Mouse (Mus musculus) lung, postnatal 0 days (tissue): ENCODE measurements around the gene Hbp1. TPM values are rescaled to one million over a fixed set of nuclear protein-coding genes. Genes with fewer than 3 reads are reported as not detected.
A peak's percentile ranks its signal among the peaks of the same experiment; 100 is the strongest.

Experiments used
- ATAC-seq: fragments of 200-750 bp; cut with Nextera tagmentation; 2 replicates; pipeline ENCODE4 v1.8.0; 2017; ENCODE audit warnings: moderate library complexity
- DNase-seq: peaks from one replicate; pipeline ENCODE4 v3.0.0-alpha.2; 2016; ENCODE audit warnings: low spot score
- H3K27ac ChIP-seq: fragments of 300-500 bp; sonication (generic); 2 replicates; pipeline ENCODE4 v1.5.1; 2014; ENCODE audit warnings: antibody characterized with exemption, mild to moderate bottlenecking, low read length, mixed read lengths
- H3K27me3 ChIP-seq: fragments of 300-500 bp; sonication (generic); replicated peaks from 2 replicates; pipeline ENCODE4 v1.6.1; 2014; ENCODE audit warnings: low read length, mixed read lengths; ENCODE audit not compliant: insufficient read depth
- H3K36me3 ChIP-seq: fragments of 300-500 bp; sonication (generic); 2 replicates; pipeline ENCODE4 v1.6.1; 2014; ENCODE audit warnings: low read length, mixed read lengths; ENCODE audit not compliant: insufficient read depth
- H3K4me1 ChIP-seq: fragments of 300-500 bp; sonication (generic); 2 replicates; pipeline ENCODE4 v1.6.1; 2014; ENCODE audit warnings: antibody characterized with exemption, low read depth, low read length, mixed read lengths; ENCODE audit not compliant: insufficient read depth
- H3K4me2 ChIP-seq: fragments of 300-500 bp; sonication (generic); replicated peaks from 2 replicates; pipeline ENCODE4 v1.6.1; 2014; ENCODE audit warnings: low read depth, mild to moderate bottlenecking, low read length, moderate library complexity, mixed read lengths
- H3K4me3 ChIP-seq: fragments of 300-500 bp; sonication (generic); 2 replicates; pipeline ENCODE4 v1.5.1; 2014; ENCODE audit warnings: low read depth, low read length
- H3K9ac ChIP-seq: fragments of 300-500 bp; sonication (generic); replicated peaks from 2 replicates; pipeline ENCODE4 v1.6.1; 2014; ENCODE audit warnings: low read depth, mild to moderate bottlenecking
- H3K9me3 ChIP-seq: fragments of 300-500 bp; sonication (generic); 2 replicates; pipeline ENCODE4 v1.6.1; 2016; ENCODE audit warnings: low read length, mixed read lengths
- CTCF ChIP-seq: IDR thresholded peaks from 2 replicates; pipeline ENCODE4 v1.5.1; 2016; ENCODE audit warnings: antibody characterized with exemption, mild to moderate bottlenecking
- EP300 ChIP-seq: IDR thresholded peaks from 2 replicates; pipeline ENCODE4 v1.6.1; 2016; ENCODE audit warnings: antibody characterized with exemption, mild to moderate bottlenecking, control low read depth
- WGBS: fragments of 180-500 bp; shearing (Covaris S2); extraction: QIAGEN DNeasy Blood & Tissue Kit; methylation state at CpG from one replicate; pipeline ENCODE4 v1.1.7; 2014; 5-methylcytosine and 5-hydroxymethylcytosine counted together
- polyA plus RNA-seq: library from polyadenylated mRNA; unstranded; fragments of >200 nt; fragmentation: Nextera tagmentation; extraction: Ambion mirVana; gene quantifications from 2 replicates; pipeline ENCODE4 v1.2.1, GENCODE M21; 2015

Hbp1 gene
- polyA plus RNA-seq, 1 experiment from 2014 or later: 168 TPM

DNA sequence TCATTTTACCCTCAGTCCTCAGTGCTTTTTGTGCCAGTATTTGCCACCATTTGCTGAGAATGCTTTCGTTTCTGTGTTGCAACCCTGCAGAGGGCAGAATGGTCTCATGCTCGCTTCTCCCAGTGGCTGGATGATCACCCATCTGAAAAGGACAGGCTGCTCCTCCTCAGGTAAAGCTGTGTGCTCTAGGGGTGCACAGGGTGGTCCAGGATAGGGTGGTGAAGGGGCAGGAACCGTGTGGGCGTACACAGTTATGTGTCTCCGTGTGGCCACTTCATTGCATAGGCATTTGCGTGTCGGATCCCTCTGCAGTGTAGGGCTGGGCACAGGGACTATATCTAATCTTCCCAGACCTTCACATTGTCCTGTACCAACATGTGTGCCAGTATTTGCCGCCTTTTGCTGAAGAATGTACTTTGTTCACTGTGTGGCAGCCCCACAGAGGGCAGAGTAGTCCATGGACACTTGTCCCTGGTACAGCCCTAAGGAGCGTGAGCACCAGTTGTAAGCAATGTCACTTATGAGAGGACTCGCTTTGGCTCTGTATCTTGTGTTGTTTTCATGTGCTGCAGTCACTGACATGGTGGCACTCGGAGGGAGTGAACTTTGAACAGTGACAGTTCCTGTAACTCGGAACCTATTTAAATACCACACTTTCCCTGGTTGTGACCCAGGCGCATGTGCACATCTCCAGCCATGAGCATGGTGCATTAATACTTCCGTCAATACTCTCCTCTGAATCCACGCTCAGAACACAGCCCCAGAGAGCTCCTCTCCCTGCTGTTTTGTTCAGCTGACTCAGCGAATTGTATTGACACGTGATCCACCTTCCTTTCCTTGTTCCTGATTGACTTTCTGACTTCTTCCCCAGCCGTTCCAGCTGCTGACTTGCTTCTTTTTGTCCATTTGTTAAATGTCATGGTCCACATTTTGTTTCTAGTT is 29.6 kb downstream of the Hbp1 start:
- H3K9ac ChIP-seq: no peak overlapping the region
- 80% methylated on average over 18 of the region's 18 CpGs for WGBS
- H3K27me3 ChIP-seq: no peaks in the 10 kb centered on the region
- DNase-seq (no peak), ATAC-seq (no peak)
- no peak overlapping the region for H3K4me2 ChIP-seq
- H3K36me3 ChIP-seq: peaks cover 17% of the 10 kb centered on the region
- TF ChIP-seq CTCF (no peak), EP300 (no peak)
- H3K9me3 ChIP-seq: no peaks in the 10 kb centered on the region
- no peak overlapping the region for H3K27ac ChIP-seq
- no peaks in the 10 kb centered on the region for H3K4me1 ChIP-seq
- H3K4me3 ChIP-seq: no peak overlapping the region

DNA sequence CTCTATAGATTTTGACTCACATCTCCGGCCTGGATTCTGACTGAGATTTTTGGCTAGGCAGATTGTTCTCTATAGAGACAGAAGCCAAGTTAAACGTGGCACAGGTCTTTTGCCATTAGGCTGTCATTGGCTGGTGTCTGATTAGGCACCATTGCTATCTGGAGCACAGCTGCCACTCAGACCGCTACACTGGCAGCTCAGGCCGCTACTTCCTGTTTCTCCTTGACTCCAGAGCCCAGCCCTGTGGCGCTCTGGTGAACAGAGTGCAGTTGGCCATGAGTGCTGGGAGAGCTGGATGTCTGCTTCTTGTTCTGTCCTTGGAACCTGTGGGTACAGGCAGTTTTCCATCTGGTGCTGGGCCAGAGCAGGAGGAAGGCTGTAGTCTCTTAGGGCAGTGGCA is 33.1 kb downstream of the Hbp1 start:
- H3K27ac ChIP-seq: no peak overlapping the region
- TF ChIP-seq EP300: no peak
- TF ChIP-seq CTCF: no peak
- no peaks in the 10 kb centered on the region for H3K9me3 ChIP-seq
- no peaks in the 10 kb centered on the region; the same call in 1 of the 2 replicates for H3K36me3 ChIP-seq
- H3K9ac ChIP-seq: no peak overlapping the region
- no peaks in the 10 kb centered on the region for H3K27me3 ChIP-seq
- DNase-seq (peak; percentile 18), ATAC-seq (peak; percentile 35; the same call in 1 of the 2 replicates)
- no peaks in the 10 kb centered on the region for H3K4me1 ChIP-seq
- no peak overlapping the region for H3K4me2 ChIP-seq
- no peak overlapping the region for H3K4me3 ChIP-seq
- WGBS: 70% methylated on average over 5 of the region's 5 CpGs

DNA sequence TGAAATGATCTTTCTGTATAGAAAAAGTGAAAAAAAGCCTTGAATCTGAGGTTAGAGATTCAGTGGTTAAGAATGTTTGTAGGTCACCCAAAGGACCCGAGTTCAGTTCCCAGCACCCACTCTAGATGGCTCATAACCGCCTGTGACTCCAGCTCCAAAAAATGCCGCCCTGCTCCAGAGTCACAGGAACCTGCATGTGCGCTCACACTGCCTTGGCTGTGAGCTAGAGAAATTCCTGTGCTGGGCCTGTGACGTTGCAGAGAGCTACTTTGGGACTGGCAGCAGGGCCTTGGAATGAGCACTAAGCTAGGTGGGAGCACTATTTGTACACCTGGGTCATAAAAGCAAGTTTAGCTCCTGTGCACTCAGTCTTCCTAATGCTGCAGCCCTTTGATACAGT is 33.6 kb downstream of the Hbp1 start:
- WGBS: 90% methylated on average over 5 of the region's 5 CpGs
- DNase-seq (no peak), ATAC-seq (no peak)
- Histone ChIP-seq H3K27ac (no peak overlapping the region), H3K9ac (no peak overlapping the region), H3K4me2 (no peak overlapping the region), H3K4me3 (no peak overlapping the region), H3K36me3 (no peaks in the 10 kb centered on the region; the same call in 1 of the 2 replicates), H3K9me3 (no peaks in the 10 kb centered on the region), H3K4me1 (no peaks in the 10 kb centered on the region), H3K27me3 (no peaks in the 10 kb centered on the region)
- no peak for TF ChIP-seq CTCF
- no peak for TF ChIP-seq EP300

DNA sequence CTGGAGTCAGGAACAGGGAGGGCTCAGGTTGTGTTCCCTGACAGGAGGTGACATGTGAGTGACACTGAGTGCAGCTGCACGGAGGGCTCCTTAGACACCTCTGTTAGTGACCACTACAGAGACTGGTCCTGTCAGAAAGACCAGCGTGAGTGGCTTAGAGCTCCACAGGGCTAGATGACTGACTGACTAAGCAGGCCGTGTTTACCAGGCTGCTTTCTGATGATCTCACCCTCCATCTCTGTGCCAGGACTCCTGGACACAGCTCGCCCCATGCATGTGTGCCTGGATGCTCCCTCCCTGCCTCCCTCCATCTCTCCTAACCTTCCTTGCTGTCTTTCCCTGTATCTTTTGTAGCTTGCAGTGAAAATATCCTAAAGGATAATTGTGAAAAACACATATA is 36.7 kb downstream of the Hbp1 start:
- H3K9ac ChIP-seq: no peak overlapping the region
- peak; percentile 60 for ATAC-seq
- H3K4me1 ChIP-seq: no peaks in the 10 kb centered on the region
- no peak for DNase-seq
- H3K4me3 ChIP-seq: no peak overlapping the region
- no peaks in the 10 kb centered on the region for H3K36me3 ChIP-seq
- H3K27me3 ChIP-seq: no peaks in the 10 kb centered on the region
- no peaks in the 10 kb centered on the region for H3K9me3 ChIP-seq
- TF ChIP-seq CTCF (no peak), EP300 (no peak)
- no peak overlapping the region for H3K27ac ChIP-seq
- no peak overlapping the region for H3K4me2 ChIP-seq
- 42% methylated on average over 4 of the region's 4 CpGs for WGBS

DNA sequence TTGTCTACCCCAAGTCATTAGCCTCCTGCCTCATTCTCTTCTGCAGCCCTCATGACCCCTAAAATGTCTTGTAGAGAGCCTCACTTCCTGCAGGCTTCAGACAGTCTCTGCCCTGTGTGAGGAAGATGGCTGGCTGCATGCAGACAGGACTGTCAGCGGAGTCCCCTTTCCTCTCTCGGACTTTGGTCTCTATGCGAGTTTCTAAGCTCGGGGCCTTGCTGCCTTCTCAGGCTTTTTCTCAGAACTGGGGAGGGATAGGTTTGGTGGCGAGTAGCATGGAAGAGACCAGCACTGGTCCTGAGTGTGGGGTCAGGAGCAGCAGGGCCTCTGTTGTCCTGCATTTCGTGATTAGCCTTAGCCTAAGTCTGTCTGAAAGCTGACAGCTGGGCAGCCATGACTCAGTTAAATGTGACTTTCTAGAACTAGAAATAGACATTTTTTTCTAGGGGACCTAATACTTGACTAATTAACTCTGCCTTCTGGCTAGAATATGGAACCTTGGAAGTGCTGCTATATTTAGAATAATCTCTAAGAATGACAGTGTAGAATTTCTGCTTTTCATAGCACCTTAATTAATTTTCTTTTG is 37.3 kb downstream of the Hbp1 start:
- ATAC-seq: no peak

DNA sequence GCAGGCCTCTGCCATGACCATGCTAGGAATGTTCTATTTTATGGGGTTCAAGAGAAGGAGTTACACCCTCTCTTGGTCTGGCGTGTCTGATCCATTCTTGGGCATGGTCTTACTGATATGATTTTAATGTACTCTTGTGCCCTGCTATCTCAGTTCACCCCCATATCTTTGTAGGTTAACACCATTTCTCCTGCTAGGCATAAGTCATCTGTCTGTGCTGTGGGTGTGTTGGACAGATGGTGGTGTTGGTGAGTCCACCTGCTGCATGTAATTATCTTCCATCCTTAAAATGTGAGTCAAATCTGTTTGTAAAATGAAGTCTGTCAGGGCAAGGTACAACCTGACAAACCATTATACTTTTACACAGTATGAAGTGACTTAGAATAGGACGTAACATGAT is 42.9 kb downstream of the Hbp1 start:
- Histone ChIP-seq H3K27ac (no peak overlapping the region), H3K36me3 (no peaks in the 10 kb centered on the region), H3K9ac (no peak overlapping the region), H3K4me3 (no peak overlapping the region), H3K4me1 (no peaks in the 10 kb centered on the region), H3K9me3 (no peaks in the 10 kb centered on the region), H3K4me2 (no peak overlapping the region), H3K27me3 (no peaks in the 10 kb centered on the region)
- WGBS: 95% methylated on average over 2 of the region's 2 CpGs
- no peak for DNase-seq
- TF ChIP-seq EP300: no peak
- TF ChIP-seq CTCF: no peak
- ATAC-seq: no peak

More for the DNA sequence above, 37.3 kb downstream of the Hbp1 start:
- H3K27ac ChIP-seq: no peak overlapping the region
- no peak overlapping the region for H3K4me3 ChIP-seq
- WGBS: 74% methylated on average over 6 of the region's 6 CpGs
- no peaks in the 10 kb centered on the region for H3K27me3 ChIP-seq
- H3K4me2 ChIP-seq: no peak overlapping the region
- H3K9me3 ChIP-seq: no peaks in the 10 kb centered on the region
- no peaks in the 10 kb centered on the region for H3K36me3 ChIP-seq
- TF ChIP-seq CTCF: no peak
- TF ChIP-seq EP300: no peak
- no peaks in the 10 kb centered on the region for H3K4me1 ChIP-seq
- no peak for DNase-seq
- no peak overlapping the region for H3K9ac ChIP-seq
